Mouse (Mus musculus): ENCODE results near the gene Atp6v0e.

Atp6v0e gene

DNA sequence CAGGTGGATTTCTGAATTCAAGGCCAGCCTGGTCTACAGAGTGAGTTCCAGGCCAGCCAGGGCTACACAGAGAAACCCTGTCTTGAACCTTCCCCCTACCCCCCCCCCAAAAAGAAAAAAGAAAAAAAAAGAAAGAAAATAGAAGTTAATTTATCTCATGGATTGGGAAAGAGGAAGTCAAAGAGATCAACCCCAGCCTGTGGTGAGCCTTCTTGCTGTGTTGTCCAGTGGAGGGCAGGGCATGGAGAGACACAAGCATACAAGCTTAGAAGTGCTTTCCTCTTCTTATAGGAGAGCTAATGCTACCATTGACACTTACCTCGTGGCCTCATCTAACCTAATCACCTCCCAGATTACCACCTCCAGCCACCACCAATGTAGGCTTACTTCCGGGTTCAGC lies 23.2 kb upstream of the Atp6v0e start:
- DNase-seq (ENCODE audit: extremely low read depth, low read depth): no peak

DNA sequence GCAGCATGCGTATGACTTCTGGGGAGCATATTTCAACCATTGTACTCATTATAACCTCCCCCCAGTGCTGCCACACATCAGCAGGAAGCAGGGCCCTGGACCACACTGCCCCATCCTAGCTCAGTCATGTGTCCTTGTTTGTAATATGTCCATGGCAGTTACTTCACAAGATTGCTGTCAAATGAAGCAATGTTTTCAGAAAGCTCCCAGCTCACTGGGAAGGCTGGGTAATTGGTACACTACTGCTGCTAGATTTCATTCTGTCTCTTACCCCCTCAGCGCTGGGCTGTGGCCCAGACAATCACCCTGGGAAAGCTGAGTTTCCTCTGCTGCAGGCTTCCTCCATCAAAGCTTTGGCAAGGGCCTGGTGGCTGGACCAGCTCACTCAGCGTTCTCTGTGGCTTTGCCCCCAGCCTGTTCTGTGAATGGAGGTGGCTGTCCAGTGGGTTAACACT lies 22.7 kb upstream of the Atp6v0e start:
- DNase-seq (ENCODE audit: extremely low read depth, low read depth): no peak

DNA sequence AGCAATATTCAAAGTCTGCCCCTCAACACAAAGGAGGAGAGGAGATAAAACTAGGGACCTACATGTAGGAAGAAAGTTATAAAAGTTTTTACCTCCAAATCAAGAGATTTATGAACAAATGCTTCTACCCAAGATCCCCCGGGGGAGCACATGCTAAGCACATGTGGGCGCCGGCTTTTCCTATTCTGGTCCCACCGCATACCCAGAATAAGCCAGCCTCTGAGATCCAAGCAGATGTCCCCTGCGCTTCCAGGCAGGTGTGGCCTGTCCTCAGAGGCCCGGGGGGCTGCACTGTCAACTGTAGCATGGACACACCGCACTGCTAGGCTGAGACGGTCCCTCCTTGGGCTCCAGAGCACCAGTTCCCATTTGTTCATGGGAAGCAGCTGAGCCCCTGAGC lies 19.6 kb upstream of the Atp6v0e start:
- no peak for DNase-seq (ENCODE audit: extremely low read depth, low read depth)

DNA sequence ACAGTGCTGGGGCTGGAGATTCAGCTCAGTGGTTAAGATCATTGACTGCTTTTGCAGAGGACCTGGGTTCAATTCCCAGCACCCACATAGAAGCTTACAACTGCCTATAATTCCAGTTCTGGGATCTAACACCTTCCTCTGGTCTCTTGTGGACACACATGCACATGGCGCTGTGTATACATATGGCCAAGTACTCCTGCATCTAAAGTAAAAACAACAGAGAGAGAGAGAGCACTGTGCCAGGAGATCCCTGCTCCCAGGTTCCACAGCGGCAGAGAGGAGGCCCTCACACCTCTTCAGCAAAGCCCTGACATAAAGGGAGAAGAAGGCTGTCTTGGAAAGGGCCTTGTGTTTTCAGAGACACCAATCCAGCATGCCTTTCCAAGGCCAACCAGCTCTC lies 19.0 kb upstream of the Atp6v0e start:
- no peak for DNase-seq (ENCODE audit: extremely low read depth, low read depth)

DNA sequence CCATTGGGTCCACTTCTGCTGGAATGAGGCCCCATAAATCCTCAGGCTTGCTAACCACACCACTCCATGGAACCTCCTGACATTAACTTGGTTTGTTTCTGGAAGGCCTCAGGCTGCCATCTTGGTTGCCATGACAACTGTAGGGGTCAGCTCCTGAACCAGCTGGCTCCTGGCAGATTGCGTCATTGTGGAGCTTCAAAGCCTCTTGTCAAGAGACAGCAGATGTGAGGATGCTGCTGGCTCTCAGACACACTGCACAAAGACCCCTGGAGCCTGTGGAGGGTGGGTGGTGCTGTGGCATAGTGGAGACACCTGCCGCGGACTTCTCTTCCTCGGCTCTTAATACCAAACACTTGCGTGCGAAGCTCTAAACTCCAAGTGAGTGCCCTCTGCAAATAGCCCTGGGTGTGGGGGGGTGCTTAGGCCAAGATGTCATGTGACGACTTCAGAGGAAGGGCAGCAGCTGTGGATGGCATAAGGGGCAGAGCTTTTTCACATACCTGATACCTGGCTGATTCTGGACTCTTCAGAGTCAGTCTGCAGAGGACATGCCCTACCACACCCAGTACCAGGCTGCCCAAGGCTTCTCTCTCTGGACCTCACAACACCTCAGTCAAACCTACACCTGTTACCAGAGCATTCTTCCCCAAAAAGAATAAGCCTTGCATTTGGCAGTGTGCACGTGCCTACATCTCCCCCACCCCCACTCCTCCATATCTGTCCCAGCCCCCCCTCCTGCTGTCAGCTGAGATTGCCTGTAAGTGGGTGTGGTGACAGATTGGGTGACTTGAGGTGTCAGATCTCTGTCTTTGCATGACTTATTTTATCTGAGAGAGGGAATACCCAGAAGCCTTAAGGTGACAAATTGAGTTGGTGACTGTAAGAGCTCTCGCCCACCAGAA lies 18.3 kb upstream of the Atp6v0e start:
- no peak for DNase-seq (ENCODE audit: extremely low read depth, low read depth)

DNA sequence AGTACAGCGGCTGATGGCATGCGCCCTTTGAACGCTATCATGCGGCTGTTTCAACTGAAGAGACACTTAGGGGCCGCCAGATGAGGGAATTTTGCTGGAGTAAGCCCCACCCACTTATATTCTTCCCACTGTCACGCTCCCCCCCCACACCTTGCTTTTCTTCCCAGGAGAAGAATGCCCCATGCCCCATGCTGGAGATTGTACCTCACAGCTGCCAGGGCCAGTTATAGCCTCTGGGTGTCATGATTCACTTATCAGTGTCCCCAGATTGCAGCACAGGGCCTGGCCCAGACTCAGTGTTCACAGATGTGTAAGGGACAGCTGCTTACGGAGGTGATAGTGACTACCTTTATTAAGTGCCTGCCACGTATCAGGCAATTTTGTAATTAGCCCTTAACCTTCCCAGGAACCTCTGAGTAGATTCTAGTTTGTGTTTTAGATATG lies 17.6 kb upstream of the Atp6v0e start:
- no peak for DNase-seq (ENCODE audit: extremely low read depth, low read depth)

DNA sequence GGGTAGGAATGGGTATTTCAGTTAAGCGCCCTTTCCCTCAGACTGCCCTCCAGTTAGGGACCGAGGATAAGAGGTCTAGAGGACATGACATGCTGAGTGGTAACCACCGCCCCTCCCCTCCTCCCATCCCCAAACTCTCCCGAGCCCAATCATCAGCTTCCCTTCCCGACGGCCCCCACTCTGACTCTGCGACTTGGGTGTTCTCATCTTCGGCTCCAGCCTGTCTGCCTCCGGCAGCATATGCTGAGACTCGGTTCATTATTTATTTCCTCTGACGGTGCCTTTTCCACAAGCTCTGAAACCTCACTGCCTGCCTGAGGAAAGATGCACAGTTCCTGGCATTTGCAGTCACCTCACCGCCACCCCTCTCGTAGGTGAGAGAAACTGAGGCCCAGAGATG lies 15.7 kb upstream of the Atp6v0e start:
- no peak for DNase-seq (ENCODE audit: extremely low read depth, low read depth)

DNA sequence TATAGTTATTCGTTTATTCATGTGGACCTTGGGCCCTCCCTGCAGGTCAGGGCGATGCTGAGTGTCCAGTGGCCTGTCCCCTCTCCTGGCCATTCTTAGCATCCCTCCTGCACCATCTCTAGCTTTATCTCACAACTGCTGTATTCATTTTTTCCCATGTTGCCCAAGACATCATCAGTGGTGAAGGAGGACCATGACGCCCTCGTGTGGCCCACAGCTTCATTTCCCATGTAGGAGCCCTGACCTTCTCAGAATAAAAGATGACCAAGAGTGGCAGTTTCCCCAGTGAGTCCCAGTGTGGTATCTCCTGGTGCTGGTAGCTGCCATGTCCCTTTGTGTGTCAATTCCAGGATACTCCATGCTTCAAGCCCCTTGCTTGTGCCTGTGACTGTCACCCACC lies 13.5 kb upstream of the Atp6v0e start:
- DNase-seq (ENCODE audit: extremely low read depth, low read depth): no peak

DNA sequence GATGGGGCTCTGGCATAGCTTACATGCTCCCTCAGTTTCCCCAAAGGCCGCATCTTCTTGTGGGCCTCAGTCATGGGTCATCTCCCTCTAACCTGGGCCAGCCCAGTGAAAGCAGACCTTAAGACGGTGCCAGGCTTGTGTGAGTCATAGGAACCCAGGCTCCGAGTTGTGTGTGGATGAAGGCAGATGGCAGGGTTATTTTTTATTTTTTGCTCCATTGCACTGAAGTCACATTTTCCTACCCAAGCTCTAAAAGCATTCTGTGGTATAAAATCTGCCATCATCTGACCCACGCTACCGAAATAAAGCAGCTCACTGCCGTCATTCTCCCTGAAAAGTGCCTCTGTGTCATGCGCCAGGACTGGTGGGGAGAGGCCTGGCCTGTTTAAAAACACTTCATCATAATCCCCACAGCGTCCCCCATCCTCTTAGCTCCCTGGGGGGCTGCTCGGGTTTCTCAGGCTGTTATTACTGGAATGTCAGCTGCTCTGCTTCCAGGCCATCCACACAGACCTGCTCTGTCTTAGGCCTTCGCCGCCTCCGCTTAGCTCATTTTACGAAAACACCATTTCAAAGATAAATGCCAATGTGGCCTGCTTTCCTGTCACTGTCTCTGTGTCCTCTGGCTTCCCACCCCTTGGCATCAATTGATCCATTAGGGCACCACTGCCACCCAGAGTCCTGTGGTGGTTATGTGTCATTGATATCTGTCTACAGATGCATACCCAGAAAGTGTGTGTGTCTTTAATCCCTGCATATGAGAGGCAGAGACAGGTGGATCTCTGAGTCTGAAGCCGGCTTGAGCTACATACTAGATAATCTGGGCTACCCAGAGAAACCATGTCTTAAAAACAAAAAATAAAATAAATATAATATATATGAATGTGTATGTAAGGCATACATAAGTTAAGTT lies 12.3 kb upstream of the Atp6v0e start:
- DNase-seq (ENCODE audit: extremely low read depth, low read depth): no peak

DNA sequence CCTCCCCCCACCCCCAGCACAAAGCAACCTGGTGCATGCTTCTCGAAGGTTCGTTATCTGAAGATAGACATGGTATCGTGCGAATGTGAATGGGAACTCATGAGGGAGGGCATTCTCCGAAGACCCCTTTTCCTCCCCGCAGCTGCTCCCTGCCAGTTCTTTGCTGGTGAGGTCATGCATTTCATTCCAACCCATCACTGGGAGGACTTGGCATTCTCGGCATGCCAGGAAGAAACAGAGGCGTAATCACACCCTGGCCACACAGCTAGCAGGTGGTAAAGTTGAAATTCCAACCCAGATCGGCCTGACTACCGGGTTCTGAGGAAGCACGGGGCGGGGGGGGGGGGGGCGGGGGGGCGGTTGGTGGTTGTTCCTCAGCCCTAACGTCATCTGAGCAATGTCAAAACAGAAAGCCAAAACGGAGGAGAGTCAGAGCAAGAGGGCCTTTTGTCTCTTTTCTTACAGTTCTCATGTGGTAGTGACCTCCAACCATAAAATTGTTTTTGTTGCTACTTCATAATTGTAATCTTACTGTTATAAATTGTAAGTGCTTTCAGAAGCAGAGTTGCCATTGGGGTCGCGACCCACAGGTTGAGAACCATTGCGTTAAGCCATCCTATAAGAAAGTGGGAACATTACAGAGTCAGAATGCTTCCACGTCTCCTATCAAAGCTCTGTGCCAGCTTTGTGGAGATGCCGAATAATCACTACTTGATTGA lies 4.0 kb upstream of the Atp6v0e start:
- DNase-seq (ENCODE audit: extremely low read depth, low read depth): no peak

DNA sequence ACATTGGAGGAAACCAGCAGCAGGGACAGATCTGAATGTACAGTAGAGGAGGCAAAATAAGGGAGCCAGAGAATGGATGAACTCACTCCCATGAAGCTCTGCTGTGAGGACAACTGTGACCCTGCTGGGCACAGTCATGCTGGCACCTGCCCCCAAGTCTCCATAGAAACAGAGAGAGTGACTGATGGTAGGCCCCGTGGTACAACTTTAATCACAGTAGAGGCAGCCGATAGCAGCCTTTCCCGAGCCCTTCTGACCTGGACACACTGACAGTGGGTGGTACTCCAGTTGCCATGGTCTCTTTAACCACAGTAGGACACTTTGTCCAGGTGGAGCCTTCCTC lies 3.5 kb upstream of the Atp6v0e start:
- DNase-seq (ENCODE audit: extremely low read depth, low read depth): no peak

DNA sequence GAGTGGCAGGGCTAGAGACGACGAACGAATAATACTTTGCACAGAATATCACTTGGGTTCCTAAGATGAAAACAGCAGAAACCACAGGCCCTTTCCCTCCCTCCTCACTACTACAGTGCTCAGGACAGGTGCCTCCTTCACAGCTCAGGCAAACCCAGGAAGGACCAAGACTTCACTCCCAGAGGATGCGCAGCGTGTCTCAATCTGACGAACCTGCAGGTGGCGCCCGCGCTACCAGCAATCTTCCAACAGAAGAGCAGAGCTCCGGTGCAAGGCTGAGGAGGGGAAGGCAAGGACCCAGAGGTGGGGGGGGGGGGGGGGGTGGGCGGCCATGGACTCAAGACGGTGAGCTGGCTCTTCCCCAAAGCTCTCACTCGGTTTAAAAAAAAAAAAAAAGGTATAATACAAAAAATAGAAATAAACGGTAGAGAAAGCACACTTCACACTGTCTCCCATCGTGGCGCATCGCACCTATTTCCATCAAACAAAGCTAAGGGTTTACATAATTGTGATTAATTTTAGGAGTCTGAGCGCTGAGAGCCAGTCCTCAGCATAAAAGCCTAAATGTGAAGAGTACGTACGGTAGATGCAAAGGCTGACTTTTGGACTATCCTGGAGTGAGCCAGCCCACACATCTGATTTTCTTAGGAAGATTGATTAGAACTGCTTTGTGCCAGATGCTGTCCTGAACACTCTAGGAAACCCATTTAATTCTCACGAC lies 2.7 kb upstream of the Atp6v0e start:
- no peak for DNase-seq (ENCODE audit: extremely low read depth, low read depth)

DNA sequence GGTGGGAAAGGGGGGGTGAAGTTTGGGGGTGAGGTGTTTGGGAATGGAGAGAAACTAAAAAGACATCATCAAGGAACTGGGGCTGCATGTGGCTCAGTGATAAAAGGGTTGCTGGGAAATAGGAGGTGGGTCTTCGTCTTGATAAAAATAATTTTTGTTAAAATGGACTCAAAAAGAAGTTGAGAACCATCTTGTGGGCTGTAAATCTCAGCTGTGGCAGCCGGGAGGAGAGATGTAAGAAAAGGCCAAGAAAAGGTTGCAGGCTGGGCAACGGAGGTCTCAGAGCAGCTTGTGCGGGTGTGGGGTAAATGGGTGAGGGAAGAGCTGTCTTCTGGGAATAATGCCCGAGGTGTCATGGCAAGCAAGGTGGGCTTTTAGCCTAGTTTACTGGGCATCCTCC lies 827 bp upstream of the Atp6v0e start:
- no peak for DNase-seq (ENCODE audit: extremely low read depth, low read depth)

DNA sequence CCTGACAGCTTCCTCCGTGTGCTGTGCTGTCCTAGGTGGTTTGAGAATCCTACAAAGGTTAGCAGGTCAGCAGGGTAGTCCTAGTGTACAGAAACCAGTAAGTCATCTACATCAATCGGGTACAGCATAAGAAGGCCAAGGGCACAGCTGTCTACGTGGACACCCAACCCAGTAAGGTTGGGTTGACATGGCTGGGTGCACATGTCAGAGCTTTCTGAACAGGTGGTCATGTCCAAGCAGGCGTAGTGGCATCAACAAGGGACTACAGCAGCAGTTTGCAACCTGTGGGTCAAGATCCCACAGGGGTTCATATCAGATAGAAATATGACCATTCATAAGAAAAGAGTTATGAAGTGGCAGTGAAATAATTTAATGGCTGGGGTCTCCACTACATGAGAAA lies 2.6 kb downstream of the Atp6v0e start:
- no peak for DNase-seq (ENCODE audit: extremely low read depth, low read depth)

DNA sequence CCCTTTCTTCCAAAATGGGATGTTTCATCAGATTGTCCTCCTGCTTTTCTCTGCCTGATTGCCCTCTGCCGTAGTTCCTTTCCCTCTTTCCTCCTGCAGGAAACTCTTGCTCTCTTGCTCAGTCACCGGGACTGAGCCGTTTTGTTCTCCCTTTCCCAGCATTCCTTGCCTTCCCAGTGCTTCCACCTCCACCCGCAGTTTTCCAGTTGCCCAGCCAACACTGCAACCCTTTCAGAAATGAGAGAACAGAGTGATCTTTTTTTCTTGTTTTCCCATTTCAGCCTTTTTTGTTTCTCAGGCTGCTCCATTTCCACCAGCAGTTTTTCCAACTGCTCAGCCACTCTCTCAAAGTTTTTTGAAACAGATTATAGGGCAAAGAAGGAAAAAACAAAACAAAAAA lies 8.2 kb downstream of the Atp6v0e start:
- DNase-seq (ENCODE audit: extremely low read depth, low read depth): no peak

DNA sequence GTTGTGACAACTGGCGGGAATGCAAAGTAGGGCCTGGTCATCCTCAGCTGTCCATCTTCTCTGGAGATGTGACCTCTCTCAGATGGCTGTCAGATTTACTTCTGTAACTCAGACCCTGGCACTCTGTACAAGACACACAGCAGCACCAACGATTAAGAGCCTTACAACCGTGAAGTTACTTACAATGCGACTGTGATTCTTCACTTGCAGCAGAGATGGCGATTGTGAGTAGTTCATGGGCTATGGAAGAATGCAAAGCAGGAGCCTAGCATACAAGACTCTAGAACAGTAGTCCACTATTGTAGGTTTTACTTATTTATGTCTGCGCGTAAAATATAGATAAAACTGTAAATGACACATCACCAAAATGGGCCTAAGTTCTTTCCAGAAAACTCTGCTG lies 12.8 kb downstream of the Atp6v0e start:
- no peak for DNase-seq (ENCODE audit: extremely low read depth, low read depth)

DNA sequence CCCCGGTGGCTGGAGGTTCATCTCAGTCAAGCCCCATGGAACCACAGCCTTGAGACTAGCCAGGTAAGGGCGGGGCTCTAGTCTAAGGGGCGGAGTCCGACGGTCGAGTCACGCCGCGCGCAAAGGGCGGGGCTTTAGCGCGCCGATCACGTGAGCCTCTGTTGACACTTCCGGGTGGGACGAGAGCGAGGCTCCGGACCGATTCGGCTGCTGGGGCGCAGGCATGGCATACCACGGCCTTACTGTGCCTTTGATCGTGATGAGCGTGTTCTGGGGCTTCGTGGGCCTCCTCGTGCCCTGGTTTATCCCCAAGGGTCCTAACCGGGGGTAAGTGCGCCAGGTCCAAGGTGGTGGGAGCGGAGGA lies 13.2 kb downstream of the Atp6v0e start:
- DNase-seq (ENCODE audit: extremely low read depth, low read depth): peak; percentile 59

DNA sequence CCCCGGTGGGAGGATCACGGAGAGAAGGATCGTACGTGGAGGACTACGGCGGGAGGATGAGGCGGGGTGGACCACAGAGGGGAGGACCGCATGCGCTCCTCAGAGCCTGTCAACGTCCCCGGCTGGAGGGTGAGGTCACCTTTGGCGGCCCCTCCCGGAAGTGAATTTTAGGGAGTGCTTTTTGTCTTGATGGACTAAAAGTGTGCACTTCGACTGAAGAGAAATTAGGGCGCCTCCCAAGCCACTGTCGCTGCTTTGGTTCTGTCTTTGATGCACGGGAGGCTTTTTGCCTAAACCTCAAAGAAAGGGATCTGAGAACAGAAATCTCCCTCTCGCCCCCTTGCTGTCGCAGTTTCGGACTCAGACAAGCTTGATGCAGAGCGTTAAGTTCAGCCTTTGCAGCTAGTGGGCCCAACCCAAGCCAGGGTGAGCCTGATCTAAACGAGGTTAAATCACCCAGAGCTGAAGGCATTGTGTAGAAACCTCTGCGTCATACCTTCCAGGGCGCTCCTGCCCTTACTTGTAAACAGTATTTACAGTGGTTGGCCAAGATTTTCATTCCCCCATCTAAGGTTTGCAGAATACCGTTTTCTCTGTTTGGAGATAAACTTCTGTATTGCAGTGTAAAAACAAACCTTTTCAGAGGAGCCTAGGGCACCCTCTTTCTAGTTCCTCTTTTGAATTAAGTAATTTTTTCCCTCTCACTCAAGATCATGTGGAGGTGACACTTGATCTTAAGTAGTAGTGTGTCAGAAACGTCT lies 13.8 kb downstream of the Atp6v0e start:
- DNase-seq (ENCODE audit: extremely low read depth, low read depth): peak; percentile 80

DNA sequence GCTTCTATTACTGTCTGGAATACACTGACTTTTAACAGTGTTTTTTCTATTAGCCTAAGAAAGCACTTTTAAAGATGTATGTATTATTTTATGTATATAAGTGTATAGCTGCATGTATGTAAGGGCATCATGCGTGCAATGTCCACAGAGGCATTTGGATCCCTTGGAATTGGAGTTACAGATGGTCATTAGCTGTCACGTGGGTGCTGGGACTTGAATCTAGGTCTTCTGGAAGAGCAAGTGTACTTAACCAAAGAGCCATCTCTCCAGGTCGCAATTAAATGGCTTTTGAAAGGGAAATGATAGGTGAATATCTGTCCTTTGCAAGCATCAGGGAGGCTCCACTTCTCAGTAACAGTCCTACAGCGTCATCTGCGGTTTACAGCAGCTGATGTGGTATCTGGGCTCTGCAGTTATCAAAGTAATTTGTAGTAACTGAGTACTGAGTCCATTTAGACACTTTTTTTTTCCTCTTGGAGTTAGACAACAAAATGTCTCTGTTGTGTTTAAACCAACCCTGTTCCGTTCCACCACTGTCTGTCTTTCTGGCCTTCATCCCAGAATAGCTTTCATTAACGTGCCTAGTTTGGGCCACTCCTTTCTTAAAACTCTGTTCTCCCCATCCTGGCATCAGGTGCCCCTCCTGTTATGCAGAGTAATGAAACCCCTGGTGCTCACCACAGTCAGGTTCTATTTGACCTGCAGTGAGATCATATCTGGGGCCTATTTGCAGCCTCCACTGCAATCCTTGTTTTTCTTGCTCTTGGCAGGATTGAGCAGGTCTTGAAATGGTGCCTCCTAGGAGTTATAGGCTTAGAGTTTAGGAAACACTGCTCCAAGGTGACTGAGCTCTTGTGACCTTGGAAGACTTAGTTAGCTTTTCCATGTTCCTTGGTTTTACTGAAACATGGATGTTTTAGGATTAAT lies 14.9 kb downstream of the Atp6v0e start:
- DNase-seq (ENCODE audit: extremely low read depth, low read depth): peak; percentile 70
